Mouse (Mus musculus): ENCODE results near the gene Tsc22d4. TPM values are rescaled to one million over a fixed set of nuclear protein-coding genes. Genes with fewer than 3 reads are reported as not detected.
A peak's percentile ranks its signal among the peaks of the same experiment; 100 is the strongest.

Tsc22d4 gene
- polyA plus RNA-seq, 1 experiment = 670 TPM

DNA sequence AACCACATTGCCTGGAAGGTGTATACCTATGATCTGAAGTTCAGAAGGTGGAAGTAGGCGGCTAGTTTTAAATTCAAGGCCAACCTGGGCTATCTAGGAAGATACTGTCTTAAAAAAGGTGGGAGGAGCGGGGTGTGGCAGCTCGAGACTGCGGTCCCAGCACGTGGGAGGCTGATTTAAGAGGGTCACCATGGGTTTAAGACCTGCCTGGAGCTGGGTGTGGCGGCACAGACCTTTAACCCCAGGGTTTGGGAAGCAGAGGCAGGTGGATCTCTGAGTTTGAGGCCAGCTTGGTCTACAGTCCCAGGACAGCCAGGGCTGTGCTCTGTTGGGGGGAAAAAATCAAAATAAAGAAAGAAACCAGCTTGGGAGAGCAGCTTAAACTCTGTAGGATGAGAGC is 6.5 kb downstream of the Tsc22d4 start:
- peaks cover 58% of the 10 kb centered on the region for H3K36me3 ChIP-seq (ENCODE audit: control insufficient read depth, insufficient read depth, low read length)
- no peak overlapping the region for H3K27ac ChIP-seq (ENCODE audit: control insufficient read depth, insufficient read depth, low read length)
- no peak for TF ChIP-seq POLR2A (IDR thresholded peaks at IDR 0.05; ENCODE audit: control insufficient read depth, extremely low read depth, insufficient read depth, low read length, poor library complexity)
- TF ChIP-seq CTCF (IDR thresholded peaks at IDR 0.05; ENCODE audit: borderline replicate concordance, control insufficient read depth, extremely low read depth, insufficient read depth, low read length, poor library complexity) = no peak
- over 99% methylated on average over 6 of the region's 6 CpGs for WGBS
- no peak for DNase-seq
- H3K27me3 ChIP-seq (ENCODE audit: control insufficient read depth, insufficient read depth, low read length) = no peaks in the 10 kb centered on the region
- H3K4me1 ChIP-seq (replicated peaks; ENCODE audit: control insufficient read depth, insufficient read depth, low read length) = peaks cover 27% of the 10 kb centered on the region
- no peak overlapping the region for H3K4me3 ChIP-seq (ENCODE audit: control insufficient read depth, insufficient read depth, low read length)

GRCm38 (mm10) chr5:137753111-137753832 is 7.7 kb downstream of the Tsc22d4 start:
- TF ChIP-seq POLR2A (IDR thresholded peaks at IDR 0.05; ENCODE audit: control insufficient read depth, extremely low read depth, insufficient read depth, low read length, poor library complexity) = no peak
- no peak for TF ChIP-seq CTCF (IDR thresholded peaks at IDR 0.05; ENCODE audit: borderline replicate concordance, control insufficient read depth, extremely low read depth, insufficient read depth, low read length, poor library complexity)
- peaks cover 67% of the 10 kb centered on the region for H3K36me3 ChIP-seq (ENCODE audit: control insufficient read depth, insufficient read depth, low read length)
- no peak for DNase-seq
- peaks cover 29% of the 10 kb centered on the region for H3K4me1 ChIP-seq (replicated peaks; ENCODE audit: control insufficient read depth, insufficient read depth, low read length)
- no peaks in the 10 kb centered on the region for H3K27me3 ChIP-seq (ENCODE audit: control insufficient read depth, insufficient read depth, low read length)
- H3K27ac ChIP-seq (ENCODE audit: control insufficient read depth, insufficient read depth, low read length) = no peak overlapping the region
- WGBS = 91% methylated on average over 13 of the region's 13 CpGs
- H3K4me3 ChIP-seq (ENCODE audit: control insufficient read depth, insufficient read depth, low read length) = no peak overlapping the region

GRCm38 (mm10) chr5:137755425-137755824 is 9.9 kb downstream of the Tsc22d4 start:
- no peak overlapping the region for H3K4me3 ChIP-seq (ENCODE audit: control insufficient read depth, insufficient read depth, low read length)
- H3K27ac ChIP-seq (ENCODE audit: control insufficient read depth, insufficient read depth, low read length) = no peak overlapping the region
- no peaks in the 10 kb centered on the region for H3K27me3 ChIP-seq (ENCODE audit: control insufficient read depth, insufficient read depth, low read length)
- peaks cover 77% of the 10 kb centered on the region for H3K36me3 ChIP-seq (ENCODE audit: control insufficient read depth, insufficient read depth, low read length)
- no peak for DNase-seq
- peaks cover 26% of the 10 kb centered on the region for H3K4me1 ChIP-seq (replicated peaks; ENCODE audit: control insufficient read depth, insufficient read depth, low read length)
- no peak for TF ChIP-seq POLR2A (IDR thresholded peaks at IDR 0.05; ENCODE audit: control insufficient read depth, extremely low read depth, insufficient read depth, low read length, poor library complexity)
- no peak for TF ChIP-seq CTCF (IDR thresholded peaks at IDR 0.05; ENCODE audit: borderline replicate concordance, control insufficient read depth, extremely low read depth, insufficient read depth, low read length, poor library complexity)
- 91% methylated on average over 5 of the region's 5 CpGs for WGBS

DNA sequence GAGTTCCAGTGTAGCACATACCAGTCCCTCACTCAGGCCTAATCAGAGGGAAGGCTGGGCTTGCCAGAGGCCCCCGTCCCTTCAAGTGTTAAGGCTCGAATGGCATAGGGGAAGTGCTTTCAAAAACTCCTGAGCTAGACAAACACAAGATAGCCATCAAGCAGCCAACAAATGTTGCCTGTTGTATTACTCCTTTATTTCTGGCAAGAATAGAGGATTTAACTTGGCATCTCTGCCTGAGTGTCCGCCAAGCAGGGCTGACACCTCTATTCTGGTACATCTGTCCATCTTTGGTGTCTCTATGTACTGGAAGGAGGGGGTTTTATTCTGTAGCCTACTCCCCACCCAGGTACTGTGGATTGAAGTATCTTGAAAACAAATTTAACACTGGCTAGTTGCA is 10.6 kb downstream of the Tsc22d4 start:
- no peaks in the 10 kb centered on the region for H3K27me3 ChIP-seq (ENCODE audit: control insufficient read depth, insufficient read depth, low read length)
- TF ChIP-seq CTCF (IDR thresholded peaks at IDR 0.05; ENCODE audit: borderline replicate concordance, control insufficient read depth, extremely low read depth, insufficient read depth, low read length, poor library complexity) (no peak), POLR2A (IDR thresholded peaks at IDR 0.05; ENCODE audit: control insufficient read depth, extremely low read depth, insufficient read depth, low read length, poor library complexity) (no peak)
- no peak for DNase-seq
- H3K36me3 ChIP-seq (ENCODE audit: control insufficient read depth, insufficient read depth, low read length) = peaks cover 71% of the 10 kb centered on the region
- no peak overlapping the region for H3K27ac ChIP-seq (ENCODE audit: control insufficient read depth, insufficient read depth, low read length)
- WGBS = 87% methylated on average over 3 of the region's 3 CpGs
- H3K4me1 ChIP-seq (replicated peaks; ENCODE audit: control insufficient read depth, insufficient read depth, low read length) = peaks cover 23% of the 10 kb centered on the region
- no peak overlapping the region for H3K4me3 ChIP-seq (ENCODE audit: control insufficient read depth, insufficient read depth, low read length)

DNA sequence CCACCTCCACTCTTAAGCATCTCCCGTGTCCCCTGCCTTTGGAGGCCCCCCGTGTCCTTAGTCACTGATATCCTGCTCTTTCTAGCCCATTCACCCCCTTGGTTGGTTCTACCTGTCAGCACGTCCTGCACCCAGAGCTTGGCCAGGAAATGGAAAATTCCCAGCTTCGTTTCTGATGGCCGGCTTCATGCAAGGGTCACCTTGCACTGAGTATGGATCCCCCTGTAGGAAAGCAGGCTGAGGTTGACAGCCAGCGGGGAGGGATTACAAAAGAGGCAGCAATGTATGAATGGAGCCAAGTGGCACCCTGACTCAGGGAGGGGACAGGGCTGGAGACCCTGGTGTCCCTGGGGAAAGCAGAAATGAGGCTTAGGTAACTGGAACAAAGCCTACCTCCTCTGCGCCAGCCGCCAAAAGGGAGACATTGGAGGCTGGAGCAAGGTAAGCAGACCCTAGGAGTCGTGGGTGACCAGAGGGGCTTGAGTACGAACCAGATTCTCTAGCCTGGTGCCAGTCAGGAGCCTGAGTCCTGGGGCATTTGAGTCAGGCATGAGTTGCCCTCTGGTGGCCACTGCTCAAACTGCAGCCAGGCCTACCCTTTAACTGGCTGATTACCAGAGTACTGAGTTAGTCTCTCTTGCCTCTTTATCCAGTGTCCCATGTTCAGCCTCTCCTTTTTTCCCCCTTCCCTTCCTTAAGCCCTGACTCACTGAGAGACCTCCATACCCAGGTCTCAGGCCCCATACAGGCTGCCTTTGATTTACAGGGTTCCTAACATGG is 11.5 kb downstream of the Tsc22d4 start:
- H3K4me1 ChIP-seq (replicated peaks; ENCODE audit: control insufficient read depth, insufficient read depth, low read length) = peaks cover 17% of the 10 kb centered on the region
- TF ChIP-seq POLR2A (IDR thresholded peaks at IDR 0.05; ENCODE audit: control insufficient read depth, extremely low read depth, insufficient read depth, low read length, poor library complexity) (no peak), CTCF (IDR thresholded peaks at IDR 0.05; ENCODE audit: borderline replicate concordance, control insufficient read depth, extremely low read depth, insufficient read depth, low read length, poor library complexity) (peak; percentile 82)
- H3K27me3 ChIP-seq (ENCODE audit: control insufficient read depth, insufficient read depth, low read length) = no peaks in the 10 kb centered on the region
- peak; percentile 85 for DNase-seq
- H3K36me3 ChIP-seq (ENCODE audit: control insufficient read depth, insufficient read depth, low read length) = peaks cover 61% of the 10 kb centered on the region
- no peak overlapping the region for H3K27ac ChIP-seq (ENCODE audit: control insufficient read depth, insufficient read depth, low read length)
- H3K4me3 ChIP-seq (ENCODE audit: control insufficient read depth, insufficient read depth, low read length) = no peak overlapping the region
- WGBS = 65% methylated on average over 10 of the region's 10 CpGs

DNA sequence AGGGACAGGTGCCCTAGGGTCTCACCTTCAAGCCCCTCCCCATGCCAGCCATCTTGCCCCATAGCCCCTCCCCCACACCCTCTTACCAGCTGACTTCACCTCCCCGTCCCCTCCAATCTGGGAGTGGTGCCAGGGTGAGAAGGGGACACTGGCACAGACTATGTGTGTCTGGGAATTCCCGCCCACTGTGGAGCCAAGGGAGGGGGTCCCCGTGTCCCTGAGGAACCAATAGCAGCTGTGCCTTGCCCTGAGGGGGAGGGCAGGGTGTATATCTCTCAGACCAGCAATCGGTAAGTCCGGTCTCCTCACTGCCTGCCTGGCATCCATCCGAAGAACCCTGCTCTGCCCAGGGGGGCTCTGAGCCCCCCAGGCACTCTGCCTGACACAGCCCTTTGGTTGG is 12.4 kb downstream of the Tsc22d4 start:
- H3K4me1 ChIP-seq (replicated peaks; ENCODE audit: control insufficient read depth, insufficient read depth, low read length) = peaks cover 15% of the 10 kb centered on the region
- no peak overlapping the region for H3K27ac ChIP-seq (ENCODE audit: control insufficient read depth, insufficient read depth, low read length)
- no peak for DNase-seq
- peaks cover 53% of the 10 kb centered on the region for H3K36me3 ChIP-seq (ENCODE audit: control insufficient read depth, insufficient read depth, low read length)
- no peak for TF ChIP-seq POLR2A (IDR thresholded peaks at IDR 0.05; ENCODE audit: control insufficient read depth, extremely low read depth, insufficient read depth, low read length, poor library complexity)
- no peak for TF ChIP-seq CTCF (IDR thresholded peaks at IDR 0.05; ENCODE audit: borderline replicate concordance, control insufficient read depth, extremely low read depth, insufficient read depth, low read length, poor library complexity)
- H3K27me3 ChIP-seq (ENCODE audit: control insufficient read depth, insufficient read depth, low read length) = no peaks in the 10 kb centered on the region
- no peak overlapping the region for H3K4me3 ChIP-seq (ENCODE audit: control insufficient read depth, insufficient read depth, low read length)
- WGBS = 96% methylated on average over 6 of the region's 6 CpGs
